Mouse (Mus musculus): Measurements from ENCODE around the gene Arntl2.

DNA sequence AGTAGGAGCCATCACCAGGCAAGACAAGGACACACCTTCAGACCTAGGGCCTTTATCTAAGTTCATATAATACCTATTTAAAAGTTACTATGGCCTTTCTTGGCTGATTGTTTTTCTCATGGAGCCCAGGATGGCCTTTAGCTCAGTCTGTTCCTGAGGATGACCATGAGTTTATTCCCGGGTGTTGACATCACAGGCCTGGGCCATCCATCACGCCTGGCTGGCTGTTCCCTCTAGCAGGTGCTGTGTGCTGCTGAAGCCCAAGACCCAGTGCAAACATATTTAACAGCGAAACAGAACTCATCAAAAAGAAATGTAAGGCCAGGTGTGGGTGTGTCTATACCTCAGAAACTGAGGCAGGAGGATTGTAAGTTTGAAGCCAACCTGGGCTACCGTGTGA lies 43.0 kb downstream of the Arntl2 start:
- TF ChIP-seq CTCF (IDR thresholded peaks at IDR 0.05; ENCODE audit: low read depth, low read length) (no peak), POLR2A (IDR thresholded peaks at IDR 0.05; ENCODE audit: extremely low read depth, insufficient read depth, low read length) (no peak)

Measured in liver, adult 2 months (tissue).